Mouse (Mus musculus) embryonic facial prominence, embryonic 15.5 days (tissue): Measurements from ENCODE around the gene 9130230L23Rik. TPM values are rescaled to one million over a fixed set of nuclear protein-coding genes. Genes with fewer than 3 reads are reported as not detected.

Source experiments
- ATAC-seq: fragments of 200-750 bp; cut with Nextera tagmentation; 2 replicates; pipeline ENCODE4 v1.8.0; 2017; ENCODE audit warnings: low read depth, moderate TSS enrichment; ENCODE audit not compliant: insufficient number of reproducible peaks, low FRiP score, low TSS enrichment
- H3K27ac ChIP-seq: fragments of 300-500 bp; sonication (generic); replicated peaks from 2 replicates; pipeline ENCODE4 v1.5.1; 2015; ENCODE audit warnings: mild to moderate bottlenecking, inconsistent platforms
- H3K27me3 ChIP-seq: fragments of 300-500 bp; sonication (generic); 2 replicates; pipeline ENCODE4 v1.6.1; 2015; ENCODE audit warnings: inconsistent platforms
- H3K36me3 ChIP-seq: fragments of 300-500 bp; sonication (generic); 2 replicates; pipeline ENCODE4 v1.6.1; 2015; ENCODE audit warnings: mild to moderate bottlenecking, inconsistent platforms
- H3K4me1 ChIP-seq: fragments of 300-500 bp; sonication (generic); 2 replicates; pipeline ENCODE4 v1.6.1; 2015; ENCODE audit warnings: inconsistent platforms
- H3K4me2 ChIP-seq: fragments of 300-500 bp; sonication (generic); replicated peaks from 2 replicates; pipeline ENCODE4 v1.6.1; 2015; ENCODE audit warnings: mild to moderate bottlenecking, inconsistent platforms
- H3K4me3 ChIP-seq: fragments of 300-500 bp; sonication (generic); replicated peaks from 2 replicates; pipeline ENCODE4 v1.5.1; 2015; ENCODE audit warnings: mild to moderate bottlenecking, inconsistent platforms
- H3K9ac ChIP-seq: fragments of 300-500 bp; sonication (generic); 2 replicates; pipeline ENCODE4 v1.6.1; 2015; ENCODE audit warnings: inconsistent platforms
- H3K9me3 ChIP-seq: fragments of 300-500 bp; sonication (generic); replicated peaks from 2 replicates; pipeline ENCODE4 v1.6.1; 2016; ENCODE audit warnings: inconsistent platforms
- WGBS: fragments of 180-500 bp; shearing (Covaris S2); methylation state at CpG from one replicate; pipeline ENCODE4 v1.1.7; 2015; 5-methylcytosine and 5-hydroxymethylcytosine counted together
- polyA plus RNA-seq: library from polyadenylated mRNA; unstranded; fragments of >200 nt; fragmentation: Nextera tagmentation; extraction: Ambion mirVana; gene quantifications from 2 replicates; pipeline ENCODE4 v1.2.1, GENCODE M21; 2015

9130230L23Rik gene
- polyA plus RNA-seq, 1 experiment from 2014 or later: 1.9 TPM

DNA sequence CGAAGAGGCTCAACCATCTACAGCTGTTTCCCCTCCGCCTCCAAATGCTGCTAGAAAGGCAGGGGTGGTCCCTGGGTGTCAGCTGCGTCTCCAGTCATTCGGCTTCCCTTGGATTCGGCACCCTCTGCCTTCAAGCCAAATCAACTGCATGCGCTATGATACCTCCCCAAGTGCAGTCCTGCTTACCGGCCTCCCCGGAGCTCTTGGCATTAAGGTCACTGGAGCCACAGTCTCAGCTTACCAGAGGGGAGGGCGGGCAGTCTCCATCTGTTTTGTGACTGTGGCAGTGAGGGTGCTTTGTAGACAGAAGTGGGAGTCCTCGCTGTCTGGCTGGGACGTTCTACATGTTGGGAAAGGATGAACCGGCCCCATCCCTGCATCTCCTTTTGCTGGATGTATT is 37.0 kb downstream of the 9130230L23Rik start:
- Histone ChIP-seq H3K4me3 (no peak overlapping the region), H3K4me1 (no peaks in the 10 kb centered on the region), H3K36me3 (no peaks in the 10 kb centered on the region), H3K4me2 (no peak overlapping the region), H3K27me3 (no peaks in the 10 kb centered on the region), H3K9me3 (no peaks in the 10 kb centered on the region), H3K27ac (no peak overlapping the region), H3K9ac (no peak overlapping the region)
- ATAC-seq: no peak
- WGBS: 45% methylated on average over 12 of the region's 12 CpGs

GRCm38 (mm10) chr5:65965771-65966279 is 38.3 kb downstream of the 9130230L23Rik start:
- Histone ChIP-seq H3K27me3 (no peaks in the 10 kb centered on the region), H3K27ac (no peak overlapping the region), H3K4me3 (no peak overlapping the region), H3K9ac (no peak overlapping the region), H3K4me2 (no peak overlapping the region), H3K9me3 (no peaks in the 10 kb centered on the region), H3K36me3 (no peaks in the 10 kb centered on the region), H3K4me1 (no peaks in the 10 kb centered on the region)
- WGBS: 24% methylated on average over 7 of the region's 7 CpGs
- no peak; the same call in 1 of the 2 replicates for ATAC-seq

GRCm38 (mm10) chr5:65963291-65963690 is 40.8 kb downstream of the 9130230L23Rik start:
- no peaks in the 10 kb centered on the region for H3K36me3 ChIP-seq
- no peak overlapping the region for H3K4me2 ChIP-seq
- H3K9ac ChIP-seq: no peak overlapping the region
- no peaks in the 10 kb centered on the region for H3K27me3 ChIP-seq
- no peak overlapping the region for H3K4me3 ChIP-seq
- H3K9me3 ChIP-seq: no peaks in the 10 kb centered on the region
- H3K4me1 ChIP-seq: no peaks in the 10 kb centered on the region
- 80% methylated on average over 5 of the region's 5 CpGs for WGBS
- H3K27ac ChIP-seq: no peak overlapping the region
- no peak for ATAC-seq

DNA sequence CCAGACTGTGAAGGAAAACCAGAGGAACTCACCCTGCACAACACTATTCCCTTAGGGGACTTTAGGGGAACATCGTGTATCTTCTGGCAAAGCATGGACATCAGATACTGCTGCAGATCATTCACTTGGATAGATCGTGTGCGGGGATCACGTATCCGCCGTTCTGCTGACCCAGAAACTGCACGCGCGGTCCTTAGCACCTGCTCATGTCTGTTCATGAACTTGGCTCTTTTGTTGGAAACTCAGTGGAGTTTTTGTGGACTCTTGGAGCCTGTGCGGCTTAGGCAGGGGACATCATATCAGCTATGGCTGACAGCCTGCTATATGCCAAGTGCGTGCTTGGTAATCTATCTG is 43.5 kb downstream of the 9130230L23Rik start:
- no peaks in the 10 kb centered on the region for H3K36me3 ChIP-seq
- H3K4me1 ChIP-seq: no peaks in the 10 kb centered on the region
- no peak overlapping the region for H3K4me3 ChIP-seq
- 82% methylated on average over 11 of the region's 11 CpGs for WGBS
- H3K9ac ChIP-seq: no peak overlapping the region
- no peaks in the 10 kb centered on the region for H3K27me3 ChIP-seq
- H3K4me2 ChIP-seq: no peak overlapping the region
- H3K27ac ChIP-seq: no peak overlapping the region
- H3K9me3 ChIP-seq: no peaks in the 10 kb centered on the region
- no peak for ATAC-seq

DNA sequence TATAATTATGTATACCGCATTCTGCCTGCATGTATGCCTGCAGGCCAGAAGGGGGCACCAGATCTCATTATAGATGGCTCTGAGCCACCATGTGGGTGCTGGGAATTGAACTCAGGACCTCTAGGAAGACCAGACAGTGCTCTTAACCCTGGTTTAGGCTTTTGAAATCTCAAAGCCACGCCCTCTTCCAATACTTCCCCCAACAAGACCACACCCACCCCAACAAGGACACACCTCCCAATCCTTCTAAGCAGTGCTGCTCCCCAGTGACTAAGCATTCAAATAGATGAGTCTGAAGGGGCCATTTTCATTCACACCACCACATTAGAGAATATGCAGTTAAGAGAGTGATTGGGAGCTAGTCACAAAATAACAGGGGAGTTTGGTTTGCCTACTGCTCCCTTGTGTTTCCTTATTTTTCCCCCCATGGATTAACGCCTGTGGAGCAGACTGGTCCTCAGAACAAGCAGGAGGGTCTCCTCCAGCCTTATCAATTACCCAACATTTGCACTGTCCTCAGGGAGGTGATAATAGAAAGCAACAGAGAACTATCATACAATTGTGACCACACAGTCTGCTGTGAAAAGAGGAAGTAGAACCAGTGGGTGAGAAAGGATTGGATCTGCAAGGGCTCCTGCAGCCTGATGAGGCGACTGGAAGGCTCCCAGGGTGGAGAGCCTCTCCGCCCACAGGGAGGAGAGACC is 44.0 kb downstream of the 9130230L23Rik start:
- no peak overlapping the region for H3K9ac ChIP-seq
- H3K27ac ChIP-seq: no peak overlapping the region
- H3K9me3 ChIP-seq: no peaks in the 10 kb centered on the region
- no peak overlapping the region for H3K4me3 ChIP-seq
- no peaks in the 10 kb centered on the region for H3K27me3 ChIP-seq
- H3K4me2 ChIP-seq: no peak overlapping the region
- H3K36me3 ChIP-seq: no peaks in the 10 kb centered on the region
- no peaks in the 10 kb centered on the region for H3K4me1 ChIP-seq
- ATAC-seq: no peak
- 82% methylated on average over 5 of the region's 5 CpGs for WGBS

GRCm38 (mm10) chr5:65958597-65958996 is 45.5 kb downstream of the 9130230L23Rik start:
- WGBS: 3% methylated on average over 4 of the region's 4 CpGs
- Histone ChIP-seq H3K9ac (no peak overlapping the region), H3K4me3 (no peak overlapping the region), H3K27ac (no peak overlapping the region), H3K4me2 (no peak overlapping the region), H3K9me3 (no peaks in the 10 kb centered on the region), H3K27me3 (no peaks in the 10 kb centered on the region), H3K4me1 (no peaks in the 10 kb centered on the region), H3K36me3 (no peaks in the 10 kb centered on the region)
- ATAC-seq: no peak

- Histone ChIP-seq H3K4me1 (no peaks in the 10 kb centered on the region; the same call in 1 of the 2 replicates), H3K27ac (no peak overlapping the region), H3K36me3 (no peaks in the 10 kb centered on the region), H3K4me3 (peak overlapping the region; percentile 34), H3K4me2 (peak overlapping the region; percentile 47), H3K9ac (no peak overlapping the region), H3K27me3 (no peaks in the 10 kb centered on the region), H3K9me3 (no peaks in the 10 kb centered on the region)
- ATAC-seq: no peak
- 74% methylated on average over 9 of the region's 9 CpGs for WGBS
Observed at GRCm38 (mm10) chr5:65956144-65957008, 47.7 kb downstream of the 9130230L23Rik start.

DNA sequence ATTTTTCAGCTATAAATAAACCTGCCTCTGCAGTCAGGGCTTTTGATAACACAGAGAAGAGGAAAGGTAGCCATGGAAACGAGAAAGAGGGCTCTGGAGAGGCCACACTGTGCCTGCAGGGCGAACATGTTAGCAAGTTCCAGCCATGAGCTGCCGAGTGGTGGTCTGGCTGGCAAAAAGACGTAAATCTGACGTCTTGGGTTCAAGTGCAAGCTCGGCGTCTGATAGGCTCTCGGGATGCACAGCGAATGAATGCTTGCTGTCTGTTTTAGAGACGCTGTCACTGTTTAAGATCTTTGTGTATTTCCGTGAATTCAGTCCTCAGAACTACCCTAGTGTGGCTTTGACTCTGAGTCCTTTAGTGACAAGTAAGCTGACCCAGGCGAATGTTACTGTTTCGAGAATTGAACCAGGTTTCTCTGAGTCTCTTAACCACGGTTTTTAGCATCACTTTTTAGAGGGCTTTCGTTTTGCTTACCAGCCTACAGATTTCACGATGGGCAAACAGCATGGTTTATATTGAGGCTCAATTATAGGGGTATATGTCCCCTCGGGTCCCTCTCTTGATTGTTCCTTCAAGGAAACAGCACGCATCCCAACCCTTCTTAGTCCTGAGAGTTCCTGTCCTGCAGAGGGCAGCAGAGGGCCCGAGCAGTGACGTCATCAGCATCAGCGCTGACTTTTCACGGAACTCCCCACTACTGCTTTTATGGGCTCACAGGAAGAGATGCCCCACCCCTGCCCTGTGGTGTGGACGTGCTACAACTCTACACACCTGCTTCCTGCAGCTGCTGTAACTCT is 48.5 kb downstream of the 9130230L23Rik start:
- Histone ChIP-seq H3K4me3 (peak overlapping the region; percentile 34), H3K27me3 (no peaks in the 10 kb centered on the region), H3K36me3 (no peaks in the 10 kb centered on the region), H3K9me3 (no peaks in the 10 kb centered on the region), H3K4me2 (peak overlapping the region; percentile 47), H3K9ac (no peak overlapping the region), H3K4me1 (peaks cover 3% of the 10 kb centered on the region), H3K27ac (no peak overlapping the region)
- no peak for ATAC-seq
- WGBS: 39% methylated on average over 23 of the region's 23 CpGs

- Histone ChIP-seq H3K36me3 (no peaks in the 10 kb centered on the region), H3K9me3 (no peaks in the 10 kb centered on the region), H3K27ac (no peak overlapping the region), H3K4me3 (no peak overlapping the region), H3K4me1 (peaks cover 10% of the 10 kb centered on the region), H3K27me3 (no peaks in the 10 kb centered on the region), H3K4me2 (no peak overlapping the region), H3K9ac (no peak overlapping the region)
- no peak for ATAC-seq
- WGBS: 87% methylated on average over 16 of the region's 16 CpGs
Observed at GRCm38 (mm10) chr5:65954130-65955080, 49.7 kb downstream of the 9130230L23Rik start.

GRCm38 (mm10) chr5:65951513-65951909 is 52.6 kb downstream of the 9130230L23Rik start:
- Histone ChIP-seq H3K9me3 (no peaks in the 10 kb centered on the region), H3K9ac (no peak overlapping the region), H3K4me2 (no peak overlapping the region), H3K4me1 (peaks cover 10% of the 10 kb centered on the region), H3K4me3 (no peak overlapping the region), H3K36me3 (no peaks in the 10 kb centered on the region), H3K27ac (no peak overlapping the region), H3K27me3 (no peaks in the 10 kb centered on the region)
- WGBS: 76% methylated on average over 4 of the region's 4 CpGs
- no peak for ATAC-seq
